Mouse (Mus musculus) ovary, postnatal 36 days (tissue): ENCODE results near the gene Ror2.

Source experiments
- DNase-seq: peaks from one replicate; pipeline ENCODE4 v3.0.0; 2022; ENCODE audit warnings: low spot score, mixed read lengths

The Ror2 gene

GRCm38 (mm10) chr13:53271595-53271994 is 14.3 kb downstream of the Ror2 start:
- no peak for DNase-seq

GRCm38 (mm10) chr13:53270549-53270948 is 15.4 kb downstream of the Ror2 start:
- DNase-seq, result no peak

GRCm38 (mm10) chr13:53268541-53268940 is 17.4 kb downstream of the Ror2 start:
- DNase-seq, result no peak

GRCm38 (mm10) chr13:53267849-53268248 is 18.1 kb downstream of the Ror2 start:
- DNase-seq, result no peak

- DNase-seq, result no peak
Observed at GRCm38 (mm10) chr13:53267155-53267554, 18.8 kb downstream of the Ror2 start.

GRCm38 (mm10) chr13:53266543-53266951 is 19.4 kb downstream of the Ror2 start:
- DNase-seq, result no peak

GRCm38 (mm10) chr13:53264896-53265295 is 21.0 kb downstream of the Ror2 start:
- no peak for DNase-seq

GRCm38 (mm10) chr13:53262509-53263250 is 23.2 kb downstream of the Ror2 start:
- DNase-seq, result no peak

- DNase-seq, result peak; percentile 33
Observed at GRCm38 (mm10) chr13:53261106-53261771, 24.7 kb downstream of the Ror2 start.

- no peak for DNase-seq
Observed at GRCm38 (mm10) chr13:53258943-53259342, 27.0 kb downstream of the Ror2 start.

GRCm38 (mm10) chr13:53258497-53258896 is 27.4 kb downstream of the Ror2 start:
- no peak for DNase-seq

GRCm38 (mm10) chr13:53253255-53253654 is 32.7 kb downstream of the Ror2 start:
- no peak for DNase-seq

GRCm38 (mm10) chr13:53248586-53249401 is 37.1 kb downstream of the Ror2 start:
- no peak for DNase-seq

GRCm38 (mm10) chr13:53248080-53248479 is 37.8 kb downstream of the Ror2 start:
- DNase-seq, result no peak

- no peak for DNase-seq
Observed at GRCm38 (mm10) chr13:53247175-53247574, 38.7 kb downstream of the Ror2 start.

GRCm38 (mm10) chr13:53244151-53244550 is 41.8 kb downstream of the Ror2 start:
- DNase-seq, result no peak

- no peak for DNase-seq
Observed at GRCm38 (mm10) chr13:53237455-53237854, 48.5 kb downstream of the Ror2 start.

- DNase-seq, result peak; percentile 63
Observed at GRCm38 (mm10) chr13:53236434-53237401, 49.2 kb downstream of the Ror2 start.

- no peak for DNase-seq
Observed at GRCm38 (mm10) chr13:53235953-53236352, 50.0 kb downstream of the Ror2 start.

GRCm38 (mm10) chr13:53234844-53235243 is 51.1 kb downstream of the Ror2 start:
- DNase-seq, result no peak
